Mouse (Mus musculus) adrenal gland, adult (tissue): ENCODE results near the gene Adamtsl1.
A peak's percentile ranks its signal among the peaks of the same experiment; 100 is the strongest.

Experiments
- DNase-seq, 2 experiments: peaks; one replicate each; pipeline ENCODE4 v3.0.0; 2022 to 2023; ENCODE audit warnings: low spot score in 1 of 2; ENCODE audit not compliant: inconsistent age in 2 of 2

Gene Adamtsl1

GRCm38 (mm10) chr4:85784428-85784827 lies 270.5 kb downstream of the Adamtsl1 start:
- peak in 1 of 2 experiments; percentile 26 for DNase-seq

DNA sequence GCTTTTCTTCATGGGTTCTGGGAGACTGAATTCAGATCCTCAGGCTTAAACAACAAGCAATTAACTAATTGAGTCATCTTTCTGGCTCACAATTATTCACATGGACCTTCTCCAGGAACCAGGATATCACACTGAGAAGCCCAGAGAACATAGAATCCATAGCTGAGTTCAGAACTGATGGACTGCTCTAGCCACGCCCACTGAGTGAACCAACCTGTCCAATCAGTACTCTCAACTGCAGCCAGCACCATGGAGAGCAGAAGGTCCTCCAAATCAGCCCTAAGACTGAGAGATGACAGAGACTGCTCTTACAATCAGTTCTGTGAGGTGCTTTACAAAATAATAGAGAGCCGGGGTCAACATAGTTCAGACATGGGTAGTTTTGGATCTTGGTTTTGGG lies 276.3 kb downstream of the Adamtsl1 start:
- no peak for DNase-seq

DNA sequence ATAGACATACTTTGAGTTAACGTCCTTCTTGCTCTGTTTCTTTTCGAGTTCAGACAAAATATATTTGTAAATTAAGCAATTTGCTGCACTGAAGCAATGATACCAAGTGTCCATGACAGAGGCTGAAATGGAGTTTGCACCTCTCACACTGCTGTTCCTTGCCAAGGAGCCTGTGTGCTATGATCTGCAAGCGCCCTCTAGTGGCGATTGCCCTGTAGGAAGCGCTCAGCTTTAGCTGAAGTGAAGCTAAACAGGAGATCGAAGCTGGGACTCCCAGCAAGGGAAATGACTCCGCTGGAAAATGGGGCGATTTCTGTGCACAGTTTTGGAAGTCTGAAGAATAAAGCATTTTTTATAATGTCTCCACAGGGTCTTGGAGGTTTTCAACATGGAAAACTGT lies 287.8 kb downstream of the Adamtsl1 start:
- DNase-seq, result peak; percentile 62 to 84

DNA sequence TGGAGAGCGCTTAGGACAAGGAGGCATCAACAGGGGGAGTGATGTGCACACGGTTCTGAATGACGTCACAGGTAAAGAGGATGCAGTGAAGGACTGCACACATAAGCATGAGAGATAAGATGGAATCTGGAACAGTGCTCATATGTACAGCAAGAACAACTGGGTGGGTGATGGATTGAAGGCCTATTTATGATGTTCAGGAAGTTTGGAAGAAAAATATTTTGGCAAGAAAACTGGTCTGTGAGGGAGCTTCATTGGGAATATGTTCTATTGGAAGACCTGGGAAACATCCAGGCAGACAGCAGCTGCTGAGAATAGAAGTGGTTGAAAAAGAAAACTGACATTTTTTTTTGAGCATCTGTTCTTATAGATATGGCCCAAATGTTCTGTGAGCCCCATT lies 300.4 kb downstream of the Adamtsl1 start:
- no peak for DNase-seq

DNA sequence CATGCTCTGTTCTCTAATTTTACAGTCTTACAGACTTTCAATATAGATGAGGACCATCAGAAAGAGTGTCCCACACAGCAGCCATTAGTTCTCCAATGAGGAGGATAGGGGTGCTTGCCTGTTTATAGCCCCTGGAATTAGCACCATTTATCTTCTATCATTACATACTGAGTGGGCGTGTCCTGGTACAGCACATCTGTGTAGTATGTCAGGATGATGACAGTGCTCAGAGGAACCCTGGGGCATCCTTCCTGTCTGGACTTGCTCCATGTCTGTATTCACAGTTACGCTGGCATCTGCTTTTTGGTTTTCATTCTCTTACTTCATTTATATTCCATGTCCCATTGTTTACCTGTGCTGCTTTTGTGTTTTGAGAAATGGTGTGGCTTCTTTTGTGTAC lies 304.5 kb downstream of the Adamtsl1 start:
- no peak for DNase-seq

DNA sequence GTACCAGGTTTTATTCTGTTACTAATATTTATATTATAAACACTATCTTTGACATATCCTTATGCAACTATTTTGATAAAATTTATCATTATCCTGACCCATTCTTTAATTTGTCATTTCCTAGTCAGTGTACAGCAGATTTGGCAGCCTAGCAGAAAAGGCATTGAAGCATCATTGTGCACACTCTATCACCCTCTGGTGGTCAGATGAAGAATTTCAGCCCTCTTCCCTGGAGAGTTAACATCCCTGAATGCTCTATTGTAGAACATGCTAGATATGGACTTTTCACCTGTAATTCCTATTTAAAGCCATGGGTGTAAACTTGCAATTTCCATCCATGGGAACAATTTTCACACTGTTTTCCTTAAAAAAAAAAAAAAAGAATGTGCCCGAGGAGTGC lies 305.2 kb downstream of the Adamtsl1 start:
- peak; percentile 22 to 77 for DNase-seq

DNA sequence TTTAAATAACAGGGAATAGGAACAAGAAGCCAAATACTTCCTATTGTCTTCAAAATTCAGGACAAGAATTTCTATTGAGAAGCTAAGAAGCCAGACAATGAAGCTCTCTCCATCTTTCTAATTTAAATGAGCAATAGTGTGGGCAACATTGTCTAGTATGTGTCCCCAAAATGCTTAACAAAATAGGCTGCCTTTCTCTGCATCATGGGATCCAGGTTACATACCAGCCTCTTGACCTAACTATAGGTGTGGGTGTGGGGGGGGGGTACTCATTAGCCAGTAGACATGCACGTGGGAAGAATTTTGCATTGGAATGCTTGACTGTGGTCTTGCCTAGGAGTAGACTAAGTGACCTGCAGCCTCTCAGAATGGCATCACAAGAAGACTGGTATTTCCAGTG lies 305.9 kb downstream of the Adamtsl1 start:
- DNase-seq, result no peak

- no peak for DNase-seq
Measured at GRCm38 (mm10) chr4:85823952-85824704, 310.2 kb downstream of the Adamtsl1 start.

DNA sequence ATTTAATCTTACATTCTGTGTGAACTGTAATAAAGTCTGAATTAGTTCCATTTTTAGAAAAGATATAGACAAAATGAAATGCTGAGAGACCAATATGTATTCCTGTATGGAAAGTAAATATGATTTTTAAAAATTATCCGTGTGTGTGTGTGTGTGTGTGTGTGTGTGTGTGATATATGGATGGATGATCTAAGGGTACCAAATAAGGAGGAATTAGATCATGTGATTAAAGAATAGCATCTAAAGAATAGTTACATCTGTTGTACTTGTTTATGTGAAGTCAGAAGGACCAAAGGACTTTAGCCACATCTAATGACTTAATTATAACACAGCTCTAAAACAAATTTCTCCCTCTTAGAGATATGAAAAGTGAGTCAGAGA lies 310.7 kb downstream of the Adamtsl1 start:
- no peak for DNase-seq

DNA sequence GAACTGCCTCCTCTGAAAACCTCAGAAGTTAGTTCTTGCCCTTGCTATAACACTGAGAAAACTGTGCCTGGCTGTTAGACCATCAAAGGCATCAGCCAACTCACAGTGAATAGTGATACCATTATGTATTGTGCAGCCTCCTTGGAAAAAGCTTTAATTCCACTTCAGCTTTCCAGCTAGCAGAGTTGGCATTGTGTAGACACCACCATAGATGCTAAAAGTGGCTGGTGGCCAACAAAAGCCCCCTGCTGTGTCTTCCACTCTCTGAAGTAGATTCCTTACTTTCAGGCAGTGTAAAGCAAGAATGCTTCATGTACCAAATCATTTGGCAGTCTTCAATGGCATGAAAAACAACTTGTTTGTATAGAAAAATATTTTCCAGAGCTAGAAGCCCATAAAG lies 323.1 kb downstream of the Adamtsl1 start:
- no peak for DNase-seq

GRCm38 (mm10) chr4:85837532-85837965 lies 323.6 kb downstream of the Adamtsl1 start:
- DNase-seq, result no peak

DNA sequence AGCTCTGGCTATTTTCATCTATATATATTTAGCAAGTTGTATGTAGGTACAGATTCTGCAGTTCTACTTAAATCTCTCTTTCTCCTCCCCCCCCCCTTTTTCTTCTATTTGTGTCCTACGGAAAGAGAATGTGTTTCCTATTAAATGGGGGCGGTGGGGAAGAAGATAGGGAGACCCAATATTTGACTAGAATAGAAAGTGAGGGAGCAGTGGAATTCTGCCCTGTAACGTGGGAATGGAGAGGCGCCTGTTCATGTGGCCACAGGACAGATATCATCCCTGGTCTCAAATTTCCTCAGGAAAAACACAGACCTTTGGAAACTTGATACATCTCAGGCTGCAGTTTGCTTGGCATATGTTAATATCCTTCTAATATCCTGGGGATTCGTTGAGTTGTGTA lies 324.1 kb downstream of the Adamtsl1 start:
- no peak for DNase-seq

DNA sequence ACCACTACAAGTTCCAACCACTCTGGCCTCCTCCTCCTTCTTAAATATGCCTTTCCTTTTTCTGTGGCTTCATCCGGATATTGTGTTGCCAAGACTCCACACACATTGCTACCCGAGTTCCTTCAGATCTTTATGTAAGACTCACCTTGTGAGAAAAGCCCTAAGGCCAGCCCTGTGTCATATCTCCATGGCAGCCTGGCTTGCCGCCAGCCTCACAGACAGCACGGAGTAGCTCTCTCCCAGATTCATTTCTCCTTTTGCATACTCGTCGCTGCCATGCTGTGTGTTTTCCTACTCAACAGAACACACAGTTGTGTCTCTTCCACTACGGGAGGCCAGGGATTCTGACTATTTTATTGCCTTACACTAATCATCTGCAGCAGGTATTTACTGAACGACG lies 328.1 kb downstream of the Adamtsl1 start:
- peak in 1 of 2 experiments; percentile 55 for DNase-seq

DNA sequence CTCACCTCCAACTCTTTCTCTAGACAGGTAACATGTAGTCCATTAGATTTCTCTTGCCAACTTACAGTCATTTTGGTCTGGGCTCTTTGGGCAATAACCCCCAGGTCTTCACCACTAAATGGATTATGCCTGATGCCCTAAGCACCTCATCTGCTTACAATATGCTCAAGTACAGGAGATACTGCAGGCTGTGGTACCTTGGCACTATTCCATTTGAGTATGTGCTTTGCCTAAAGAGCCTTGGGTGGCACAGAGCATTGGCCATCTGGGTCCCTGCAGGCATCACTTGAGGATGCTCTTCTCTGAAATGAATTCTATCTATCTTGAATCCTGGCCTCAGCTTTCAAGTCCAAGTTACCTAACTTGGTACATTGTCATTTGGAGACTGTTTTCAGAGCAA lies 330.4 kb downstream of the Adamtsl1 start:
- no peak for DNase-seq

- DNase-seq, result no peak
Measured at GRCm38 (mm10) chr4:85845931-85846330, 332.0 kb downstream of the Adamtsl1 start.

- no peak for DNase-seq
Measured at GRCm38 (mm10) chr4:85853401-85853800, 339.4 kb downstream of the Adamtsl1 start.

DNA sequence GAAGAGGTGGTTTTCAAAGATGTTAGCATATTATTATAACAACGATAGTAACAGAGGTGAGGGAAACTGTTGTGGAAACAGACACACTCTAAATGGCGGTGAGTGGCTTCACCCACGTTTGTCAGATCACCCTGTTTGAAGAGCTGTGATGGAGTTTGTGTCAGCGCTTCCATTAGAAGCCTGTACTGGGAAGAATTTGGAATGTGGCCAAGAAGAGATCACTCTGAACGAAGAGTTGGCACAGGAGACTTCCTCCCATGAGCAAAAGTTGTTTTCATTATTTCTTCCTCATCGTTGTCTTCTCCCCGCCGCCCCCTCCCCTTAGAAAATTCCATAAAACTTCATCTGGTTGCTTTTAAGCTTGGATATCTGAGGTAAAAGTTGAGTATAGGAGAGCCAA lies 340.5 kb downstream of the Adamtsl1 start:
- DNase-seq, result no peak

DNA sequence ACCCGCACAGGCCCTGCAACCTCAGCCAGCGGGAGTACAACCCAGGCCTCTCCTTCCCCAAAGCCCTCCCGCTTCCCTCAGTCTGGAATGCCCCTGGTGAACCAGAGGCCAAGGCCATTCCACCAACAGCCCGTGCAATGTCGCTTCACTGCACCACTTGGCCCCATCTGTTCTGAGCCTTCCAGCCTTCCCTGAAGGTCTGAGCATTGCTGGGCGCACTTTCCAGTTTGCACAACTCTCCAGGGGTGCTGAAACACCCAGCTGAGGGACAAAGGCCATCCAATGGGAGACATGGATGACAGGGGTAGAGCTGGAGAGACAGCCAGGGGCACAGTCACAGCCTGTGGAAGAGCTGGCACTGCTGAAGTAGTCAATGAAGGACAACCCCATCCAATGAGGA lies 365.4 kb downstream of the Adamtsl1 start:
- DNase-seq, result peak; percentile 6 to 24

- DNase-seq, result no peak
Measured at GRCm38 (mm10) chr4:85881318-85881717, 367.3 kb downstream of the Adamtsl1 start.

GRCm38 (mm10) chr4:85884031-85884430 lies 370.1 kb downstream of the Adamtsl1 start:
- peak in 1 of 2 experiments; percentile 30 for DNase-seq

- DNase-seq, result no peak
Measured at GRCm38 (mm10) chr4:85889877-85890598, 376.1 kb downstream of the Adamtsl1 start.

DNA sequence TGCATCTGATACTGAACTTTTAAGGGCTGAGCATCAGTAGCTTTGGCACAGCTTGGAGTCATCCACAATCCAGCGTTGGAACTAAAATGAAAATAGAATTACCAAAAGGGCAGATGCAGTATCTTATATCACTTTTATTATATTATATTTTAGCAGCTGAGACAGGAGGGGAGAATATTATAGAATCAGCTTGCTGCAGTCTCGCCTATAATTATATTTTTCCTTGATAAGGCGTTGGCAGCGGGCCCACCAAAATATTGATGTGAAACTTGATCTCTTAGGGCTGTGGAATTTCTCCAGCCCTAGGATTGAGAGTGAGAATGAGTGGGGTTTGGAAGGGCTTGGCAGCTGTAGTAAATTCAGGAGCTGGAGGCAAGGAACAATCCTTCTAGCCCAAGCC lies 387.3 kb downstream of the Adamtsl1 start:
- no peak for DNase-seq
